Mouse (Mus musculus): ENCODE data around the gene Ttll5. TPM values are rescaled to one million over a fixed set of nuclear protein-coding genes. Genes with fewer than 3 reads are reported as not detected.

Ttll5 gene
- polyA plus RNA-seq, 1 experiment: 5.5 TPM

DNA sequence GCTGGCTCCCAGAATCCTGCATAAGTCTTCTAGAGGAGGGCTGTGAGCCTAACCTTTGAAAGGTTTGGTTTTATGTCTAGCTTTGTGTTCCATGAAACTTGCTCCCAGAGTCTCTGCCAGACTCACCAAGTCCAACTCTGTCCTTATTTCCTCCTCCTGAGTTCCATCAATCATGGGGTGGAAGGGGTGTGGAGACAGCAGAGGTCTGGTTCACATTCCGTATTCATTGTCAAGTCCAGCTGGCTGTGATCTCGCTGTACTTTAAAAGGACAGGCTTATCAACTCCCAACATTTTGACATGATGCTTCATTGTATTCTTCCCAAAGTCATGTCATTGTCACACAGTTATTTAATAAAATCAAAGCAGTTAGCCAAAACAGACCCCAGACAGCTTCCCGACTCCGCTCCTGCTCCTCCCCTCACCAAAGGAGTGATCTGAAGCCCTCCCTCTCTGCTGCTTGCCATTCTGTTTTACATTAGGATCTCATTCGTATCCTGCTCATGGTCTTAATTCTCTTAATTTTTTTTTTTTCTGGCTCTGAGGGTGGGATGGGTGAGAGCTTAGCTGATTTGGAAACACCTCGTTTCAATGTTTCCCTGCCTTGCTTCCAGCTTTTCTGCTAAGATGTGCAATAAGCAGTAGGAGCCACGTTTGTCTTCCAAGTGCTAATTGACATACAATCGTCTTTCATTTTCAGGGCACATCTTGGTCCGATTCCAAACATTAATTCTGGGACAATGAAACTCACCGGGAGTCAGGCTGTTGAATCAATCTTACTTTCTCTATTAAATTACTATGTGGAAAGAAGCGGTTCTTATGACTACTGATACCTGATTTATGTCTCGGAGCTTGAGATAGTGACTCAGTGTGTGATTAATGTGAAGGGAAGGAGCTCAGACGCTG lies 162.3 kb downstream of the Ttll5 start:
- 55% methylated on average over 13 of the region's 13 CpGs for WGBS
- H3K36me3 ChIP-seq (ENCODE audit: control insufficient read depth, insufficient read depth, low read length): no peaks in the 10 kb centered on the region
- no peaks in the 10 kb centered on the region for H3K27me3 ChIP-seq (ENCODE audit: control insufficient read depth, insufficient read depth, low read length)
- TF ChIP-seq CTCF (IDR thresholded peaks at IDR 0.05; ENCODE audit: extremely low read depth, insufficient read length, insufficient replicate concordance, low read depth, low read length): no peak
- TF ChIP-seq POLR2A (IDR thresholded peaks at IDR 0.05; ENCODE audit: low read depth, low read length): no peak
- H3K4me1 ChIP-seq (ENCODE audit: control insufficient read depth, insufficient read depth, insufficient read length, low read length): peaks cover 2% of the 10 kb centered on the region; the same call in 1 of the 2 replicates
- H3K27ac ChIP-seq (ENCODE audit: insufficient read depth, low read depth, low read length): no peak overlapping the region
- no peak overlapping the region for H3K4me3 ChIP-seq (ENCODE audit: low read depth, low read length)

DNA sequence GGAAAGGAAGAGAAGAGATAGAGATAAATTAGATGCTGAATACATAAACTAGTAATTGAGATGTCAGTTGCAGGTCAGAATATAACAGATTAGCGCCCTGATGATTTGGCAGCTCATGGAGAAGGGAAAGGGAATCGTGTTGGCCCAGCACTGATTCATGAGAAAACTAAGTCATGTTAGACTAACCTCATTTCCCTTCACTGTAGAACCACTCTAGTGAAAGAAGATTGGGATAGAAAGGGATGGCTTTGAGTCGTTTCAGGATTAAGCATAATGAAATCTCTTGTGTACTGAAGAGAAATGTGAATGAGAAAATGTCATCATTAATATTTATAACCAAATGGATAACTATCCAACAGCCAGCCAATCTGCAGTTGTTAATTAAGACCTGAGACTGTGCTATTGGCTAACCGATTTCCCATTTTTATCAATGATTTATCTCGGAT lies 163.0 kb downstream of the Ttll5 start:
- Histone ChIP-seq H3K27me3 (ENCODE audit: control insufficient read depth, insufficient read depth, low read length) (no peaks in the 10 kb centered on the region), H3K36me3 (ENCODE audit: control insufficient read depth, insufficient read depth, low read length) (no peaks in the 10 kb centered on the region), H3K4me3 (ENCODE audit: low read depth, low read length) (no peak overlapping the region), H3K4me1 (ENCODE audit: control insufficient read depth, insufficient read depth, insufficient read length, low read length) (peaks cover 2% of the 10 kb centered on the region; the same call in 1 of the 2 replicates), H3K27ac (ENCODE audit: insufficient read depth, low read depth, low read length) (no peak overlapping the region)
- 89% methylated on average over 5 of the region's 5 CpGs for WGBS
- TF ChIP-seq CTCF (IDR thresholded peaks at IDR 0.05; ENCODE audit: extremely low read depth, insufficient read length, insufficient replicate concordance, low read depth, low read length) (no peak), POLR2A (IDR thresholded peaks at IDR 0.05; ENCODE audit: low read depth, low read length) (no peak)

- H3K4me1 ChIP-seq (ENCODE audit: control insufficient read depth, insufficient read depth, insufficient read length, low read length): peaks cover 2% of the 10 kb centered on the region; the same call in 1 of the 2 replicates
- no peak overlapping the region for H3K27ac ChIP-seq (ENCODE audit: insufficient read depth, low read depth, low read length)
- 95% methylated on average over 4 of the region's 4 CpGs for WGBS
- no peaks in the 10 kb centered on the region for H3K27me3 ChIP-seq (ENCODE audit: control insufficient read depth, insufficient read depth, low read length)
- H3K36me3 ChIP-seq (ENCODE audit: control insufficient read depth, insufficient read depth, low read length): no peaks in the 10 kb centered on the region
- no peak for TF ChIP-seq CTCF (IDR thresholded peaks at IDR 0.05; ENCODE audit: extremely low read depth, insufficient read length, insufficient replicate concordance, low read depth, low read length)
- TF ChIP-seq POLR2A (IDR thresholded peaks at IDR 0.05; ENCODE audit: low read depth, low read length): no peak
- no peak overlapping the region for H3K4me3 ChIP-seq (ENCODE audit: low read depth, low read length)
These were observed 163.7 kb downstream of the Ttll5 start for GRCm38 (mm10) chr12:85988121-85988520.

DNA sequence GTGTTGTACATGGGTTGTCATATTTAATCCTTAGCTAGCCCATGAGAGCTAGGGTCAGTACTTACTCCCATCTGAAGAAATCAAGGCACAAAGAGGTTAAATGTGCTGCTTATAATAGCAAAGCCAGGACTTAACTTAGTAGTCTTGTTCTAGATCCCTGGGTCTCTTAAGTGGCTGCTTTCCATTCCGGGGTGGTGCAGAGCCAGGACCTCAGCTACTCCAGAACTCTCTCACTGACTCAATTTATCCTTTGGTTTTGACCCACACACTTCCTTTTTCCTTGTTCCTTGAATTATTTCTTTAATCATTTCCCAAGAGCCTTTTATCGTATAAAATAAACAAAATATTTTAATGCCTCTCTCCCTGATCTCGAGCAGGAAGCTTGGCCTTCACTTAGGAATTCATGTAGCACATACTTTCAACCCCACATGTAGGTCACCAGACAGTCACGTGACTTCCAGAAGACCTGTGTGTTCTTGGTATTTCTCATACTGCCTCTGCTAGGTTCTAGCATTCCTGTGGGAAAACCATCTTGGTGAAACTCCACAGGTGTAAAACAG lies 164.4 kb downstream of the Ttll5 start:
- Histone ChIP-seq H3K27me3 (ENCODE audit: control insufficient read depth, insufficient read depth, low read length) (no peaks in the 10 kb centered on the region), H3K4me1 (ENCODE audit: control insufficient read depth, insufficient read depth, insufficient read length, low read length) (peaks cover 2% of the 10 kb centered on the region; the same call in 1 of the 2 replicates), H3K27ac (ENCODE audit: insufficient read depth, low read depth, low read length) (no peak overlapping the region), H3K36me3 (ENCODE audit: control insufficient read depth, insufficient read depth, low read length) (no peaks in the 10 kb centered on the region), H3K4me3 (ENCODE audit: low read depth, low read length) (no peak overlapping the region)
- WGBS: 51% methylated on average over 4 of the region's 4 CpGs
- TF ChIP-seq POLR2A (IDR thresholded peaks at IDR 0.05; ENCODE audit: low read depth, low read length): no peak
- TF ChIP-seq CTCF (IDR thresholded peaks at IDR 0.05; ENCODE audit: extremely low read depth, insufficient read length, insufficient replicate concordance, low read depth, low read length): no peak

GRCm38 (mm10) chr12:85992013-85992837 lies 167.8 kb downstream of the Ttll5 start:
- Histone ChIP-seq H3K36me3 (ENCODE audit: control insufficient read depth, insufficient read depth, low read length) (peaks cover 3% of the 10 kb centered on the region; the same call in 1 of the 2 replicates), H3K27me3 (ENCODE audit: control insufficient read depth, insufficient read depth, low read length) (no peaks in the 10 kb centered on the region), H3K4me1 (ENCODE audit: control insufficient read depth, insufficient read depth, insufficient read length, low read length) (no peaks in the 10 kb centered on the region), H3K4me3 (ENCODE audit: low read depth, low read length) (no peak overlapping the region), H3K27ac (ENCODE audit: insufficient read depth, low read depth, low read length) (no peak overlapping the region)
- no peak for TF ChIP-seq CTCF (IDR thresholded peaks at IDR 0.05; ENCODE audit: extremely low read depth, insufficient read length, insufficient replicate concordance, low read depth, low read length)
- TF ChIP-seq POLR2A (IDR thresholded peaks at IDR 0.05; ENCODE audit: low read depth, low read length): no peak
- 48% methylated on average over 7 of the region's 7 CpGs for WGBS

GRCm38 (mm10) chr12:85992838-85993234 lies 168.4 kb downstream of the Ttll5 start:
- H3K36me3 ChIP-seq (ENCODE audit: control insufficient read depth, insufficient read depth, low read length): peaks cover 3% of the 10 kb centered on the region
- H3K27me3 ChIP-seq (ENCODE audit: control insufficient read depth, insufficient read depth, low read length): no peaks in the 10 kb centered on the region
- no peaks in the 10 kb centered on the region for H3K4me1 ChIP-seq (ENCODE audit: control insufficient read depth, insufficient read depth, insufficient read length, low read length)
- H3K4me3 ChIP-seq (ENCODE audit: low read depth, low read length): no peak overlapping the region
- TF ChIP-seq CTCF (IDR thresholded peaks at IDR 0.05; ENCODE audit: extremely low read depth, insufficient read length, insufficient replicate concordance, low read depth, low read length): no peak
- TF ChIP-seq POLR2A (IDR thresholded peaks at IDR 0.05; ENCODE audit: low read depth, low read length): no peak
- WGBS: 74% methylated on average over 2 of the region's 2 CpGs
- H3K27ac ChIP-seq (ENCODE audit: insufficient read depth, low read depth, low read length): no peak overlapping the region

Measured in small intestine, adult 2 months (tissue).